Mouse (Mus musculus): ENCODE results near the gene Hoxb7.

DNA sequence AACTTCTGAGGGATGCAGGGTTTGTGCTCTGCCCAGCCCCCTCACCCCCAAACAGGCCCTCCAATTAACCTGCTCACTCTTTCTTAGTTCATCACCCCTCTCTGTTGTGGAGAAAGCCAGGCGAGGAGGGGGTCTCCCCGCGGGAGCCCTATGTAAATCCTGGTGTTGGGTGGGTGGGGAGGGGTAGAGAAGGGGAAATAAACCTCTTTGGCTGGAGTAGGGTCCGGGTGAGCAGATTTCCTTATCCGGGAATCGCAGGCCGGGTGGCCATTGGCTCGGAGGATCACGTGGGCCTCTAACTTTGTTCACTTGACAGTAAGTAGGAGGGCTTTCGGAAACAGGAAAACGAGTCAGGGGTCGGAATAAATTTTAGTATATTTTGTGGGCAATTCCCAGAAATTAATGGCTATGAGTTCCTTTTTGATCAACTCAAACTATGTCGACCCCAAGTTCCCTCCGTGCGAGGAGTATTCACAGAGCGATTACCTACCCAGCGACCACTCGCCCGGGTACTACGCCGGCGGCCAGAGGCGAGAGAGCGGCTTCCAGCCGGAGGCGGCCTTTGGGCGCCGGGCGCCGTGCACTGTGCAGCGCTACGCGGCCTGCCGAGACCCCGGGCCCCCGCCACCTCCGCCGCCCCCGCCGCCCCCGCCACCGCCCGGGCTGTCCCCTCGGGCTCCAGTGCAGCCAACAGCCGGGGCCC, 32.1 kb downstream of the Hoxb7 start:
- TF ChIP-seq EP300 (IDR thresholded peaks at IDR 0.05; ENCODE audit: low read depth): no peak
- no peak for TF ChIP-seq CTCF (IDR thresholded peaks at IDR 0.05; ENCODE audit: low read depth)
